In genomic region chr7:70822310-70822821, GRCm38 (mm10) we compare ENCODE assay signal across 8 mouse cellular contexts.
DNase-seq lines count a peak whose midpoint lies in the region; ATAC-seq and TF ChIP-seq lines count a peak whose summit lies in the region.

No protein-coding gene starts in this region.

- peak; percentile 70; the same call in 1 of the 2 replicates for ATAC-seq in forebrain, embryonic 14.5 days
- peak; percentile 83 for ATAC-seq in hindbrain, embryonic 13.5 days (ENCODE audit: low FRiP score)
- ATAC-seq in erythroid progenitor cell, adult 5-6 weeks (replicated peaks; ENCODE audit: low FRiP score, poor library complexity, severe bottlenecking) = no peak

- H3K9ac ChIP-seq in forebrain, embryonic 14.5 days (ENCODE audit: low read length) = no peak overlapping the region
- no peak overlapping the region for H3K9ac ChIP-seq in hindbrain, embryonic 13.5 days

- no peaks in the 10 kb centered on the region for H3K79me2 ChIP-seq in myocyte (ENCODE audit: control insufficient read depth, insufficient read depth)

- WGBS in forebrain, embryonic 14.5 days = 41% methylated on average over 9 of the region's 9 CpGs
- 39% methylated on average over 9 of the region's 9 CpGs for WGBS in hindbrain, embryonic 13.5 days

- no peak overlapping the region for H3K27ac ChIP-seq in forebrain, embryonic 14.5 days (ENCODE audit: low read depth, low read length)
- H3K27ac ChIP-seq in hindbrain, embryonic 13.5 days = no peak overlapping the region

- H3K4me3 ChIP-seq in forebrain, embryonic 14.5 days (ENCODE audit: low read depth, low read length) = no peak overlapping the region
- no peak overlapping the region; the same call in 1 of the 2 replicates for H3K4me3 ChIP-seq in hindbrain, embryonic 13.5 days
- no peak overlapping the region for H3K4me3 ChIP-seq in myocyte

- DNase-seq in embryo, embryonic 11 days = peak; percentile 31
- DNase-seq in embryo, embryonic 9.5 days (ENCODE audit: extremely low spot score) = no peak
- peak; percentile 79 for DNase-seq in adrenal gland, postnatal 10 days
- peak; percentile 72 for DNase-seq in forebrain, embryonic 14.5 days (ENCODE audit: low spot score)
- peak; percentile 9 for DNase-seq in layer of hippocampus, adult 9-11 months

- H3K9me3 ChIP-seq in forebrain, embryonic 14.5 days (replicated peaks; ENCODE audit: control insufficient read depth, low read length) = no peaks in the 10 kb centered on the region
- H3K9me3 ChIP-seq in hindbrain, embryonic 13.5 days = no peaks in the 10 kb centered on the region

- TF ChIP-seq POLR2A in myocyte (IDR thresholded peaks at IDR 0.05; ENCODE audit: insufficient read length, low read depth) = no peak

- H3ac ChIP-seq in myocyte (ENCODE audit: control insufficient read depth, insufficient read length) = no peak overlapping the region

- no peak overlapping the region for H3K4me2 ChIP-seq in forebrain, embryonic 14.5 days (ENCODE audit: low read length)
- peak overlapping the region; percentile 33; the same call in 1 of the 2 replicates for H3K4me2 ChIP-seq in hindbrain, embryonic 13.5 days
- H3K4me2 ChIP-seq in myocyte (ENCODE audit: low read depth) = peak overlapping the region; percentile 62

- no peaks in the 10 kb centered on the region for H3K36me3 ChIP-seq in forebrain, embryonic 14.5 days (ENCODE audit: control insufficient read depth, insufficient read depth, low read length)
- no peaks in the 10 kb centered on the region for H3K36me3 ChIP-seq in hindbrain, embryonic 13.5 days
- H3K36me3 ChIP-seq in myocyte (ENCODE audit: control insufficient read depth, insufficient read depth) = no peaks in the 10 kb centered on the region

- no peaks in the 10 kb centered on the region for H3K27me3 ChIP-seq in forebrain, embryonic 14.5 days (replicated peaks; ENCODE audit: control insufficient read depth, insufficient read depth, low read length)
- no peaks in the 10 kb centered on the region for H3K27me3 ChIP-seq in hindbrain, embryonic 13.5 days
- H3K27me3 ChIP-seq in myocyte (ENCODE audit: control insufficient read depth, insufficient read depth, insufficient read length) = no peaks in the 10 kb centered on the region

- 0 out of 2 replicates have a peak, but pooled peaks cover 11% of the 10 kb centered on the region for H3K4me1 ChIP-seq in forebrain, embryonic 14.5 days (ENCODE audit: control insufficient read depth, insufficient read depth, low read length)
- H3K4me1 ChIP-seq in hindbrain, embryonic 13.5 days (replicated peaks) = peaks cover 6% of the 10 kb centered on the region

TF ChIP-seq in myocyte, 11 proteins besides CTCF, POLR2A, EP300 and RAD21:
- no peak for TF ChIP-seq E2F4 (IDR thresholded peaks at IDR 0.05; ENCODE audit: insufficient read depth)
- no peak for TF ChIP-seq REST (IDR thresholded peaks at IDR 0.05; ENCODE audit: insufficient read depth, insufficient read length)
- TF ChIP-seq MYOD1 (IDR thresholded peaks at IDR 0.05; ENCODE audit: control insufficient read depth in 1 of 3, insufficient read length in 2 of 3, low read depth in 2 of 3) = no peak
- TF ChIP-seq SRF (IDR thresholded peaks at IDR 0.05; ENCODE audit: control insufficient read depth, insufficient read length, low read depth) = no peak
- no peak for TF ChIP-seq USF1 (IDR thresholded peaks at IDR 0.05; ENCODE audit: low read depth)
